Mouse (Mus musculus) limb, embryonic 15.5 days (tissue): ENCODE results near the gene Adal. TPM values are rescaled to one million over a fixed set of nuclear protein-coding genes. Genes with fewer than 3 reads are reported as not detected.

Experiments
- ATAC-seq: fragments of 200-750 bp; cut with Nextera tagmentation; 2 replicates; pipeline ENCODE4 v1.8.0; 2017; ENCODE audit warnings: low read depth, moderate TSS enrichment; ENCODE audit not compliant: insufficient number of reproducible peaks, low FRiP score, low TSS enrichment
- H3K27ac ChIP-seq: fragments of 300-500 bp; sonication (generic); 2 replicates; pipeline ENCODE4 v1.5.1; 2015; ENCODE audit warnings: moderate library complexity, mild to moderate bottlenecking, inconsistent platforms
- H3K27me3 ChIP-seq: fragments of 300-500 bp; sonication (generic); 2 replicates; pipeline ENCODE4 v1.6.1; 2015; ENCODE audit warnings: inconsistent platforms
- H3K36me3 ChIP-seq: fragments of 300-500 bp; sonication (generic); 2 replicates; pipeline ENCODE4 v1.6.1; 2015; ENCODE audit warnings: inconsistent platforms
- H3K4me1 ChIP-seq: fragments of 300-500 bp; sonication (generic); 2 replicates; pipeline ENCODE4 v1.6.1; 2015; ENCODE audit warnings: inconsistent platforms
- H3K4me2 ChIP-seq: fragments of 300-500 bp; sonication (generic); 2 replicates; pipeline ENCODE4 v1.6.1; 2015; ENCODE audit warnings: mild to moderate bottlenecking, inconsistent platforms
- H3K4me3 ChIP-seq: fragments of 300-500 bp; sonication (generic); 2 replicates; pipeline ENCODE4 v1.5.1; 2015; ENCODE audit warnings: mild to moderate bottlenecking, inconsistent platforms
- H3K9ac ChIP-seq: fragments of 300-500 bp; sonication (generic); 2 replicates; pipeline ENCODE4 v1.6.1; 2015; ENCODE audit warnings: inconsistent platforms
- H3K9me3 ChIP-seq: fragments of 300-500 bp; sonication (generic); 2 replicates; pipeline ENCODE4 v1.6.1; 2016; ENCODE audit warnings: inconsistent platforms
- WGBS: fragments of 180-500 bp; shearing (Covaris S2); methylation state at CpG from one replicate; pipeline ENCODE4 v1.1.7; 2015; 5-methylcytosine and 5-hydroxymethylcytosine counted together
- polyA plus RNA-seq: library from polyadenylated mRNA; unstranded; fragments of >200 nt; fragmentation: Nextera tagmentation; extraction: Ambion mirVana; gene quantifications from 2 replicates; pipeline ENCODE4 v1.2.1, GENCODE M21; 2015

The Adal gene
- polyA plus RNA-seq, 1 experiment from 2014 or later, result 17.7 TPM

DNA sequence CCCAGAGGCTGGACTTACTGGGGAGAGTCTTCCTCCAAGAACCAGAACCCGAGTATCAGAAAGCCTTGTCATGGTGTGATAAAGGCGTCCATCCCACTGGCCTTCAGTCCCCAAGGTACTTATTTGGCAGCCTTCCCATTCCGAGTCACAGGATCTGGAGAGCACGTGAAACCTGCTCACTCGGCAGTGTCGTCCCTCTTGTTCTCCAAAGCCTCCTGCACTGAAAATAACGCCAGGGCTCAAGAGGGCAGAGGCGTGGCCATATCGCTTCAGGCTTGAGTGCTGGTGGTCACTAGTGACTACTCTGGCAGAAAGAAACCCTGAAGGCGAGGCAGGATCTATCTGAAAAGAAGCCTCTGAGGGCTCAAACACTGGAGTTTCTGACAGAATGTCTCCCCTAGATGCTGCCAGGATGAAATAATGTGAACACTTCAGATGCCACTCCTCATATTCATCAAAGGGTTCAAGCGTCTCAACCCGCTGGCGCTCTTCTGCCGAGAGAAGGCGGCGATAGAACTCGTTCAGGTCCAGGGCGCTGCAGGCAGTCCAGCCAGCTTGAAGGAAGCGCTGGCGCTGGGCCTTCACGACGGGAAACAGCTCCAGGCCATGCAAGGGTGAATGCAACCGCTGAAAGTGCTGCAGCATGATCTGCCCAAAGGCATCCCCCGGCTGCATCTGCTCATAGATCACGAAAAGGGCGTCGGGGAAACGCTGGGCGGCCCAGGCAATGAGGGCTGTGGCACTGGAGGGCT is 786 bp upstream of the Adal start:
- H3K27ac ChIP-seq, result peak overlapping the region; percentile 100
- no peaks in the 10 kb centered on the region for H3K9me3 ChIP-seq
- peaks cover 24% of the 10 kb centered on the region for H3K36me3 ChIP-seq
- WGBS, result 48% methylated on average over 29 of the region's 29 CpGs
- H3K4me1 ChIP-seq, result peaks cover 26% of the 10 kb centered on the region
- H3K4me3 ChIP-seq, result peak overlapping the region; percentile 70
- no peaks in the 10 kb centered on the region for H3K27me3 ChIP-seq
- ATAC-seq, result no peak
- peak overlapping the region; percentile 81 for H3K4me2 ChIP-seq
- peak overlapping the region; percentile 83 for H3K9ac ChIP-seq

DNA sequence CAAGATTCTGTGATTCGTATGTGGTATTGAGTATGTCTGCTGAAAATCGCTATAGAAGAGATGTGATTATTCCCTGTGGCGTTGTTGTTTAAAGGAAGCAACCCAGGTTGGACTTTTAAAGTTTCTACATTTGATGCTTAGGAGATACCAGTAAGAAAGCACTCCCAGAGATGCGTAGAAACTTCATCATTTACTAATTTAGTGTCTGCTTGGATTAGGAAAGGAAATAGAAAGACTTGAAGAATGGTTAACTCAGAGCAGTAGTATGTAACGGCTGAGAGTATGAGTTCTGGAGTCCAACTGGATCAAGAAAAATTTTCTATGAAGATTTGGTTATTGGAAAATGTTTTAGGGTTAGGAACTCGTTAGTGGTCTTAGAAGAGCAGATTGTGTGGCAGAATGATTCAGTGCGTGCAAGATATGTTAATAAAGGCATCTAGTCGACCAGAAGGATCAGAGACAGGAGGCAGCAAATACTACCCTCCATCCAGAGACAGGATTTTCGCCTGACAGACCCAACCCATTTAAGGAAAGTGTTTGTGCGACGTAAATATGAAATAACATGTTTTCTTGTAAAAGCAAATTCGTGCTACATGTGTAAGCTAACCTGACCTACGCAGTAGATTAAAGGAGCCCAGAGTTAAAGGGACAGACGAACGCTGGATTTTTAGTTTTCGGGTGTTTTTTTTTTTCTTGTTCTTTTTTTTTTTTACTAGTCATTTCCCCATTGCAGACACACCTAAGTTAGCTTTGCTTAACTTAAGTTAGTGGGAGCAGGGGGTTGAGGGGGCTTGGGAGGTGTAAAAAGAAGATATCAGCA is 1.2 kb downstream of the Adal start:
- peak overlapping the region; percentile 70 for H3K4me3 ChIP-seq
- peak overlapping the region; percentile 83; the same call in 1 of the 2 replicates for H3K9ac ChIP-seq
- H3K27me3 ChIP-seq, result no peaks in the 10 kb centered on the region
- H3K9me3 ChIP-seq, result no peaks in the 10 kb centered on the region
- H3K4me1 ChIP-seq, result peaks cover 26% of the 10 kb centered on the region
- WGBS, result 63% methylated on average over 16 of the region's 16 CpGs
- peaks cover 36% of the 10 kb centered on the region for H3K36me3 ChIP-seq
- H3K4me2 ChIP-seq, result peak overlapping the region; percentile 81
- ATAC-seq, result no peak
- peak overlapping the region; percentile 100 for H3K27ac ChIP-seq

DNA sequence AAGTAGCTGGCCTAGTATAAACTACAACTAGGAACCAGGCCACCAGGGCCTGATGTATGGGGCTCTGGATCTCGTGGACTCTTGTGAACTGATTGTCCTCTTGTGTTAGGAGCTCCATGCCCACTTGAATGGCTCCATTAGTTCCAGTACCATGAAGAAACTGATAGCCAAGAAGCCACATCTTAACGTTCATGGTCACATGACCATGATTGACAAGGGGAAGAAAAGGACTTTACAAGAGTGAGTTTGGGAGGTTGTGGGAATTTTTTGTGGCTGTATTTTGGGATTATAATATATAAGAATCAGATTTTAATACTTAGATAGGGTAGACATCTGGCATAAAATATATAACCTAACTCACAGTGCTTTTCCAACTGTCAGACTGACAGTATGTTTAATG is 2.2 kb downstream of the Adal start:
- 74% methylated on average over 2 of the region's 2 CpGs for WGBS
- Histone ChIP-seq H3K4me2 (no peak overlapping the region), H3K27me3 (no peaks in the 10 kb centered on the region), H3K9me3 (no peaks in the 10 kb centered on the region), H3K4me3 (no peak overlapping the region), H3K27ac (no peak overlapping the region), H3K9ac (no peak overlapping the region), H3K36me3 (peaks cover 42% of the 10 kb centered on the region), H3K4me1 (peaks cover 26% of the 10 kb centered on the region)
- ATAC-seq, result no peak

DNA sequence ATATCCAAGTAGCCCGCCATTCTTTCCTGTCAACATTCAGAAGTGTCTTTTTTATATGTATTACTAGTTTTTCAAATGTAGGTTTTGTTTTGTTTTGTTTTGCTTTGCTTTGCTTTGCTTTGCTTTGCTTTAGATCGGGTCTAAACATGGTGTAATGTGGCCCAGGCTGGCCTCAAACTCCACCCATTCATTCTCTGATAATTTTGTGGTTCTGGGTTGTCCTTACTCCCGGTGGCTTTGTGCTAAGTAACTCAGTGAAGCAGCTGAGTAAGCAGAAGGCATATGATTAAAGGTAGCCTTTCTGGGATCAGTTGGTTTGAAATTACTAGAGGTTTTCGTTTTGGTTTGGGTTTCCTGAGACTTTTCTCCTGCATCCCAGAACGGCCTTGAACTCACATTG is 9.5 kb downstream of the Adal start:
- Histone ChIP-seq H3K4me3 (no peak overlapping the region), H3K27me3 (no peaks in the 10 kb centered on the region), H3K4me1 (no peaks in the 10 kb centered on the region), H3K9me3 (no peaks in the 10 kb centered on the region), H3K36me3 (peaks cover 58% of the 10 kb centered on the region), H3K27ac (no peak overlapping the region), H3K4me2 (no peak overlapping the region), H3K9ac (no peak overlapping the region)
- ATAC-seq, result no peak
- WGBS, result 80% methylated on average over 5 of the region's 5 CpGs

DNA sequence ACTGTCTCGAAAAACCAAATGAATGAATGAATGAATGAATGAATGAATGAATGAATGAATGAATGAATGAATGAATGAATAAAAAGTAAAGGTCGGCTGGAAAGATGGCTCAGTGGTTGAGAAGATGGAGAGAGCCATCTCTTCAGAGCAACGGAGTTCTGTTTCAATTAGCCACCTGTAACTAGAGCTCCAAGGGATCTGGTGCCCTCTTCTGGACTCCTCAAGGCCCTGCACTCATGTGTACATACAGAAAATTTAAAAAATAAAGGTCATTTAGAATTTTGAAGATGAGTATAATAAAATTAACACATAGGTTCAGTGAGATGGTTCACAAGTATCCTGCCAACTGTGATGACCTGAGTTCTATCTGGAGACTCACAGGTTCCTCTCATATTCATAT is 12.9 kb downstream of the Adal start:
- Histone ChIP-seq H3K27ac (no peak overlapping the region), H3K27me3 (no peaks in the 10 kb centered on the region), H3K4me1 (no peaks in the 10 kb centered on the region), H3K9ac (no peak overlapping the region), H3K4me3 (no peak overlapping the region), H3K36me3 (peaks cover 53% of the 10 kb centered on the region), H3K9me3 (no peaks in the 10 kb centered on the region), H3K4me2 (no peak overlapping the region)
- 91% methylated on average over 3 of the region's 3 CpGs for WGBS
- no peak for ATAC-seq

GRCm38 (mm10) chr2:121169173-121169572 is 28.9 kb downstream of the Adal start:
- no peak for ATAC-seq
- Histone ChIP-seq H3K4me2 (peak overlapping the region; percentile 72), H3K4me3 (peak overlapping the region; percentile 86), H3K9me3 (no peaks in the 10 kb centered on the region), H3K27ac (no peak overlapping the region), H3K9ac (no peak overlapping the region), H3K36me3 (peaks cover 19% of the 10 kb centered on the region), H3K4me1 (peaks cover 16% of the 10 kb centered on the region), H3K27me3 (no peaks in the 10 kb centered on the region)
- WGBS, result 44% methylated on average over 4 of the region's 4 CpGs

DNA sequence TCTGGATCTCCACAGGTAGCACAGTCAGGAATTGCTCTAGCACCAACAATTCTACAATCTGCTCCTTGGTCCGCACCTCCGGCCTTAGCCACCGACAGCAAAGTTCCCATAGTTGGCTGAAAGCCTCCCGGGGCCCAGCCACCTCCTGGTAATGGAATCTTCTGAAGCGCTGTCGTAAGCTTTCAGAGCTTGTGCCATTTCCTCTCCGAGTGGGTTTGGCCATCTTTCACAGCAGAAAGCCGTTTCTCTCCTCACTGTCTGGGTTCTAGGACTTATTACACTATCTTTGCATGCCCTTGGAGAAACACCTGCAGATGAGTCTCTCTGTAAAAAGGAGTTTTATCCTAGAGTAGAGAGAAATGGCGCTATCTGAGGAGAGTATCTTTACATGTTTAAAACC is 29.7 kb downstream of the Adal start:
- 6% methylated on average over 9 of the region's 9 CpGs for WGBS
- H3K36me3 ChIP-seq, result peaks cover 19% of the 10 kb centered on the region
- H3K27me3 ChIP-seq, result no peaks in the 10 kb centered on the region
- peaks cover 16% of the 10 kb centered on the region for H3K4me1 ChIP-seq
- peak overlapping the region; percentile 72 for H3K9ac ChIP-seq
- ATAC-seq, result no peak
- H3K4me2 ChIP-seq, result peak overlapping the region; percentile 72
- H3K27ac ChIP-seq, result peak overlapping the region; percentile 89; the same call in 1 of the 2 replicates
- no peaks in the 10 kb centered on the region for H3K9me3 ChIP-seq
- H3K4me3 ChIP-seq, result peak overlapping the region; percentile 86

GRCm38 (mm10) chr2:121170481-121170971 is 30.3 kb downstream of the Adal start, which contains the start of gene Tubgcp4:
Gene Tubgcp4 (plus strand): TSS chr2:121170654.
- WGBS, result under 1% methylated on average over 35 of the region's 38 CpGs
- 0 out of 2 replicates have a peak, but pooled peaks have one; percentile 30 for ATAC-seq
- peak within 1 kb of the TSS; percentile 89 for H3K27ac ChIP-seq

DNA sequence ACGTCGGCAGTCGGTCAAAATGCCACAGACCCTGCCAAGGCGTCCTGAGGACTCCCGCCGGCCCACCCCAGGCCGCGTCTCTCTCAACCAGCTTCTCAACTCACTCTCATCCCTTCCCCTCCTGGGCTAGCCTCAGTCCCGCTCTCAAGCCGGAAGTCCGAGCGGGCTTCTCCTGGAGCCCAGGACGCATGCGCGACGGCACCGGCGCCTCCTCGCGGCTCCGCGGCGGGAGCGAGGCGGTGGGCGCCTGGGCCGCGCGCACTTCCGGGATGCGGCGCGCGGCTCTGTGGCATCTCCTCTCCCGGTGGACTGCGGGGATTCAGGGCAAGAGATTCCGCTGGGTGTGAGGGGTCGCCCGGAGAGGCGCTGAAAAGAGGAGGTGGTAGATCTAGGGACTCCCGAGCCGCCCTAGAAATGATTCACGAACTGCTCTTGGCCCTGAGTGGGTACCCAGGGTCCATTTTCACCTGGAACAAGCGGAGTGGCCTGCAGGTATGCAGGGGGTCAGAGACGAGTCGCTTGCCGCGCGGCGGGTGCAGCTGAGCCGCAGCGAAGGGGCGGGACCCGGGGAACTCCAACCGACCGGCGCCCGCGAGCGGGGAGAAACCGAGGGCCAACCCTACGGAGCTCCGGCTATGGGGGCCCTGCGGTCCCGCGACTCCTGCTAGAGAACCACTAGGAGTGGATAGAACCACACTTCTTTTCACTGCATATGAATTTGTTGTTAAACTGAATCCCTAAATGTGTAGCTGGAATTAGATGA is 30.9 kb downstream of the Adal start, which contains the start of gene Zscan29:
Zscan29 (minus strand) TSS at position 146 of the 763 bp plus-strand sequence.
- under 1% methylated on average over 66 of the region's 66 CpGs for WGBS
- H3K4me2 ChIP-seq, result peak within 1 kb of the TSS; percentile 72
- H3K36me3 ChIP-seq, result peaks cover 24% of the 10 kb centered on the region
- H3K9ac ChIP-seq, result peak within 1 kb of the TSS; percentile 72
- ATAC-seq, result peak; percentile 92
- peaks cover 16% of the 10 kb centered on the region for H3K4me1 ChIP-seq
- peak within 1 kb of the TSS; percentile 86 for H3K4me3 ChIP-seq
- H3K27ac ChIP-seq, result peak within 1 kb of the TSS; percentile 89
- H3K27me3 ChIP-seq, result no peaks in the 10 kb centered on the region
- no peaks in the 10 kb centered on the region for H3K9me3 ChIP-seq

More at GRCm38 (mm10) chr2:121170481-121170971, 30.3 kb downstream of the Adal start, which contains the start of gene Tubgcp4:
- no peaks in the 10 kb centered on the region for H3K27me3 ChIP-seq
- peaks cover 25% of the 10 kb centered on the region for H3K36me3 ChIP-seq
- no peaks in the 10 kb centered on the region for H3K9me3 ChIP-seq
- peak within 1 kb of the TSS; percentile 72 for H3K4me2 ChIP-seq
- H3K4me3 ChIP-seq, result peak within 1 kb of the TSS; percentile 86
- H3K9ac ChIP-seq, result peak within 1 kb of the TSS; percentile 72
- peaks cover 16% of the 10 kb centered on the region for H3K4me1 ChIP-seq

GRCm38 (mm10) chr2:121178828-121179479 is 38.7 kb downstream of the Adal start:
- Histone ChIP-seq H3K4me1 (no peaks in the 10 kb centered on the region), H3K4me2 (no peak overlapping the region), H3K4me3 (no peak overlapping the region), H3K27me3 (no peaks in the 10 kb centered on the region), H3K27ac (no peak overlapping the region), H3K9me3 (no peaks in the 10 kb centered on the region), H3K36me3 (peaks cover 68% of the 10 kb centered on the region), H3K9ac (no peak overlapping the region)
- WGBS, result 93% methylated on average over 3 of the region's 3 CpGs
- ATAC-seq, result no peak

DNA sequence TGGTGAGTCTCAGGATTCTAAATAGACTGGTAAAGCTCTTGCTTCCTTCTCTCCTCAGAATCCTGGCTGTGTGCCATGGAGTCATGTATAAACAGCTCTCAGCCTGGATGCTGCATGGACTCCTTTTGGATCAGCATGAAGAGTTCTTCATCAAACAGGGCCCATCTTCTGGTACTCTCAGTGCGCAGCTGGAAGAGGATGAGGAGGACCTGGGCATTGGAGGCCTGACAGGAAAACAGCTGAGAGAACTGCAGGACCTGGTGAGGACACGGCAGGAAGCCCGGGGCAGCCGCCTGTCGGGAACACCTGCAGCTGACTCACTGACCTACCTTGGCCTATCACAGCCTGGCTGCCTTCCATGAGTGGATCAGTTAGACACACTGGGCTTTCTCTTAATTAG is 43.2 kb downstream of the Adal start:
- no peak overlapping the region for H3K4me2 ChIP-seq
- no peaks in the 10 kb centered on the region for H3K9me3 ChIP-seq
- no peaks in the 10 kb centered on the region for H3K27me3 ChIP-seq
- no peak overlapping the region for H3K4me3 ChIP-seq
- 85% methylated on average over 5 of the region's 5 CpGs for WGBS
- peaks cover 69% of the 10 kb centered on the region for H3K36me3 ChIP-seq
- no peaks in the 10 kb centered on the region for H3K4me1 ChIP-seq
- no peak for ATAC-seq
- no peak overlapping the region for H3K9ac ChIP-seq
- H3K27ac ChIP-seq, result no peak overlapping the region
